Mouse (Mus musculus) heart, postnatal 0 days (tissue): ENCODE data around the gene Gm11492. TPM values are rescaled to one million over a fixed set of nuclear protein-coding genes. Genes with fewer than 3 reads are reported as not detected.

Experiments
- ATAC-seq: fragments of 200-750 bp; cut with Nextera tagmentation; 2 replicates; pipeline ENCODE4 v1.8.0; 2017; ENCODE audit warnings: low read depth, moderate number of reproducible peaks, moderate library complexity; ENCODE audit not compliant: insufficient read depth
- DNase-seq: peaks from one replicate; pipeline ENCODE4 v3.0.0-alpha.2; 2016; ENCODE audit warnings: low spot score
- H3K27ac ChIP-seq: fragments of 300-500 bp; sonication (generic); 2 replicates; pipeline ENCODE4 v1.5.1; 2014; ENCODE audit warnings: low read depth, mild to moderate bottlenecking
- H3K27me3 ChIP-seq: fragments of 300-500 bp; sonication (generic); 2 replicates; pipeline ENCODE4 v1.6.1; 2014; ENCODE audit warnings: low read length, mixed read lengths; ENCODE audit not compliant: control insufficient read depth, insufficient read depth
- H3K36me3 ChIP-seq: fragments of 300-500 bp; sonication (generic); replicated peaks from 2 replicates; pipeline ENCODE4 v1.6.1; 2014; ENCODE audit warnings: low read length, mixed read lengths; ENCODE audit not compliant: control insufficient read depth, insufficient read depth
- H3K4me1 ChIP-seq: fragments of 300-500 bp; sonication (generic); 2 replicates; pipeline ENCODE4 v1.6.1; 2014; ENCODE audit warnings: antibody characterized with exemption; ENCODE audit not compliant: control insufficient read depth, insufficient read depth
- H3K4me2 ChIP-seq: fragments of 300-500 bp; sonication (generic); 2 replicates; pipeline ENCODE4 v1.6.1; 2014; ENCODE audit warnings: low read depth, mild to moderate bottlenecking, low read length, moderate library complexity
- H3K4me3 ChIP-seq: fragments of 300-500 bp; sonication (generic); 2 replicates; pipeline ENCODE4 v1.5.1; 2014; ENCODE audit warnings: low read depth, low read length
- H3K9ac ChIP-seq: fragments of 300-500 bp; sonication (generic); replicated peaks from 2 replicates; pipeline ENCODE4 v1.6.1; 2014; ENCODE audit warnings: low read depth, low read length, mixed read lengths
- H3K9me3 ChIP-seq: fragments of 300-500 bp; sonication (generic); replicated peaks from 2 replicates; pipeline ENCODE4 v1.6.1; 2016; ENCODE audit warnings: low read length; ENCODE audit not compliant: control insufficient read depth
- CTCF ChIP-seq: IDR thresholded peaks from 2 replicates; pipeline ENCODE4 v1.5.1; 2016; ENCODE audit warnings: antibody characterized with exemption, control low read depth, low read depth
- EP300 ChIP-seq: IDR thresholded peaks from 2 replicates; pipeline ENCODE4 v1.6.1; 2016; ENCODE audit warnings: antibody characterized with exemption, low read depth
- WGBS: fragments of 180-500 bp; shearing (Covaris S2); extraction: QIAGEN DNeasy Blood & Tissue Kit; methylation state at CpG from one replicate; pipeline ENCODE4 v1.1.7; 2014; 5-methylcytosine and 5-hydroxymethylcytosine counted together
- polyA plus RNA-seq: library from polyadenylated mRNA; unstranded; fragments of >200 nt; fragmentation: Nextera tagmentation; extraction: Ambion mirVana; gene quantifications from 2 replicates; pipeline ENCODE4 v1.2.1, GENCODE M21; 2015
- total RNA-seq: library from RNA; depleted of rRNA; stranded (reverse); fragments of >200 nt; gene quantifications from 2 replicates; pipeline ENCODE4 v1.2.3, GENCODE M21; 2014; ENCODE audit warnings: low replicate concordance

Gm11492 gene
- total and polyA plus RNA-seq, 2 experiments from 2014 or later: not detected

GRCm38 (mm10) chr11:87584711-87585505, 18.5 kb downstream of the Gm11492 start:
- Histone ChIP-seq H3K4me3 (no peak overlapping the region), H3K9me3 (no peaks in the 10 kb centered on the region), H3K9ac (no peak overlapping the region), H3K4me1 (peaks cover 14% of the 10 kb centered on the region; the same call in 1 of the 2 replicates), H3K4me2 (no peak overlapping the region), H3K36me3 (no peaks in the 10 kb centered on the region; the same call in 1 of the 2 replicates), H3K27me3 (no peaks in the 10 kb centered on the region), H3K27ac (peak overlapping the region; percentile 75)
- TF ChIP-seq CTCF (no peak), EP300 (no peak)
- 0 out of 2 replicates have a peak, but pooled peaks have one; percentile 29 for ATAC-seq
- WGBS: 62% methylated on average over 9 of the region's 10 CpGs
- DNase-seq: peak; percentile 67

- WGBS: 91% methylated on average over 5 of the region's 5 CpGs
- Histone ChIP-seq H3K9me3 (no peaks in the 10 kb centered on the region), H3K27ac (no peak overlapping the region), H3K4me1 (peaks cover 20% of the 10 kb centered on the region), H3K36me3 (no peaks in the 10 kb centered on the region; the same call in 1 of the 2 replicates), H3K4me3 (no peak overlapping the region), H3K27me3 (no peaks in the 10 kb centered on the region), H3K9ac (no peak overlapping the region), H3K4me2 (no peak overlapping the region)
- DNase-seq: no peak
- TF ChIP-seq EP300 (no peak), CTCF (no peak)
- ATAC-seq: no peak
These were observed 20.9 kb downstream of the Gm11492 start for GRCm38 (mm10) chr11:87587211-87587874.

- TF ChIP-seq CTCF (no peak), EP300 (no peak)
These were observed 23.2 kb downstream of the Gm11492 start for GRCm38 (mm10) chr11:87589605-87590004.

GRCm38 (mm10) chr11:87590841-87591525, 24.5 kb downstream of the Gm11492 start:
- peak overlapping the region; percentile 62 for H3K4me2 ChIP-seq
- DNase-seq: peak; percentile 47
- TF ChIP-seq CTCF: no peak
- TF ChIP-seq EP300: 0 out of 2 replicates have a peak, but pooled peaks have one; percentile 6
- WGBS: 2% methylated on average over 25 of the region's 25 CpGs
- peaks cover 22% of the 10 kb centered on the region for H3K4me1 ChIP-seq
- H3K9me3 ChIP-seq: no peaks in the 10 kb centered on the region
- no peak for ATAC-seq
- peak overlapping the region; percentile 94 for H3K27ac ChIP-seq
- H3K9ac ChIP-seq: peak overlapping the region; percentile 72
- no peaks in the 10 kb centered on the region for H3K27me3 ChIP-seq
- H3K36me3 ChIP-seq: peaks cover 4% of the 10 kb centered on the region
- H3K4me3 ChIP-seq: peak overlapping the region; percentile 58

More at GRCm38 (mm10) chr11:87589605-87590004, 23.2 kb downstream of the Gm11492 start:
- Histone ChIP-seq H3K4me3 (no peak overlapping the region), H3K27me3 (no peaks in the 10 kb centered on the region), H3K9ac (no peak overlapping the region), H3K4me1 (peaks cover 18% of the 10 kb centered on the region), H3K9me3 (no peaks in the 10 kb centered on the region), H3K27ac (no peak overlapping the region), H3K4me2 (peak overlapping the region; percentile 62; the same call in 1 of the 2 replicates), H3K36me3 (peaks cover 4% of the 10 kb centered on the region)
- WGBS: 80% methylated on average over 8 of the region's 8 CpGs
- DNase-seq: no peak
- ATAC-seq: no peak
